Mouse (Mus musculus) E14TG2a.4 (cell line): Measurements from ENCODE around the gene Lime1.

ENCODE experiments used
- CTCF ChIP-seq: conservative IDR thresholded peaks from 2 replicates; pipeline ENCODE4 v1.5.1; 2014; ENCODE audit warnings: low read length
- NANOG ChIP-seq: IDR thresholded peaks from 2 replicates; pipeline ENCODE4 v1.6.1; 2014; ENCODE audit warnings: borderline replicate concordance, low read length, mixed read lengths

DNA sequence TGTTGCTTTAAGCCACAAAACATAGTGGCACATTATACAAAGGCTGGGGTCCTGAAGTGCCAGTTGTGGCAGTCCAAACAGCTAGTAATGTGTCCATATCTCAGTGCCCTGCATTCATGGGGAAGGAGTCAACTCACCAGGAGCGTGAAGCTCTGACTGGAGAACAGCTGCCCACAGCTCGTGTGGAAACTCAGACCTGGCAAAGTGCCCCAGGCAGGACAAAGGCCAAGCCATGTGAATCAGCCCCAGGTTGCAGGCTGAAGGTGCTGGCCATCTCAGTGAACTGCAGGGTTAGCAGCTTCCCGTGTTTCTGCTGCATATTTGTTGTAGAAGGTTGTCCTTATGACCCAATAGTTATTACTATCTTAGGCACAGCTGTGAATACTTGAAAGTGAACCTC lies 36.1 kb downstream of the Lime1 start:
- TF ChIP-seq CTCF = no peak
- no peak for TF ChIP-seq NANOG
